Mouse (Mus musculus): ENCODE data around the gene Fhad1. TPM values are rescaled to one million over a fixed set of nuclear protein-coding genes. Genes with fewer than 3 reads are reported as not detected.
"Not testable (repeated sequence)": the region's sequence is repeated elsewhere in the genome, so short reads cannot be mapped to it uniquely, and the experiment has no call there.

Fhad1 gene
- polyA plus RNA-seq, 1 experiment from 2014 or later = 5.9 TPM

GRCm38 (mm10) chr4:142026965-142027364, 12.1 kb upstream of the Fhad1 start:
- H3K9me3 ChIP-seq = peaks cover 3% of the 10 kb centered on the region; the same call in 1 of the 2 replicates
- WGBS = 85% methylated on average over 2 of the region's 2 CpGs

GRCm38 (mm10) chr4:142024536-142024935, 9.7 kb upstream of the Fhad1 start:
- no peak overlapping the region for H3K4me3 ChIP-seq
- H3K9me3 ChIP-seq = peaks cover 3% of the 10 kb centered on the region; the same call in 1 of the 2 replicates
- H3K4me2 ChIP-seq = no peak overlapping the region
- no peak overlapping the region for H3K9ac ChIP-seq
- WGBS = 94% methylated on average over 2 of the region's 2 CpGs
- no peaks in the 10 kb centered on the region for H3K27me3 ChIP-seq
- H3K27ac ChIP-seq = no peak overlapping the region
- H3K4me1 ChIP-seq (replicated peaks) = no peaks in the 10 kb centered on the region
- no peaks in the 10 kb centered on the region for H3K36me3 ChIP-seq
- no peak for ATAC-seq (ENCODE audit: low FRiP score)

More at GRCm38 (mm10) chr4:142026965-142027364, 12.1 kb upstream of the Fhad1 start:
- Histone ChIP-seq H3K4me3 (no peak overlapping the region), H3K36me3 (no peaks in the 10 kb centered on the region), H3K4me1 (replicated peaks) (no peaks in the 10 kb centered on the region), H3K27ac (no peak overlapping the region), H3K4me2 (no peak overlapping the region), H3K27me3 (no peaks in the 10 kb centered on the region), H3K9ac (no peak overlapping the region)
- no peak for ATAC-seq (ENCODE audit: low FRiP score)

DNA sequence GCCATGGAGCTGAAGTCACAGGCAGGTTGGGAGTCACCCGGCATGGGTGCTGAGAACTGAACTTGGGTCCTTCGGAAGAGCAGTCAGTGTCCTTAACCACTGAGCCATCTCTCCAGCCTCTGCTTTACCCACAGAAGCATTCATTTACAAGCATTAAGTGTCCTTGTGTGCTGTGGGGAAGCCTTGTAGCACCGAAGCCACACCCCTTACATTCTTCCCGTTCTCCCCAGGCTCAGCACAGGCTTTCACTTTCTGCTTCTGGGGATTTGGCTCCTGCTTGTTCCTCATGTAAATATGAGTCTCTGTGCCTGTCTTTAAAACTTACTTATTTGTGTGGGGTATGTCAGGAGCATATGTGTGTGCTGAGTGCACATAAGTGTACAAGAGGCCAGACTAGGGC, 8.3 kb upstream of the Fhad1 start:
- no peak overlapping the region for H3K27ac ChIP-seq
- no peaks in the 10 kb centered on the region for H3K27me3 ChIP-seq
- ATAC-seq (ENCODE audit: low FRiP score) = no peak
- H3K4me3 ChIP-seq = no peak overlapping the region
- H3K36me3 ChIP-seq = no peaks in the 10 kb centered on the region
- H3K9ac ChIP-seq = no peak overlapping the region
- H3K4me1 ChIP-seq (replicated peaks) = no peaks in the 10 kb centered on the region
- no peak overlapping the region for H3K4me2 ChIP-seq
- WGBS = 77% methylated on average over 4 of the region's 4 CpGs
- peaks cover 3% of the 10 kb centered on the region; the same call in 1 of the 2 replicates for H3K9me3 ChIP-seq

DNA sequence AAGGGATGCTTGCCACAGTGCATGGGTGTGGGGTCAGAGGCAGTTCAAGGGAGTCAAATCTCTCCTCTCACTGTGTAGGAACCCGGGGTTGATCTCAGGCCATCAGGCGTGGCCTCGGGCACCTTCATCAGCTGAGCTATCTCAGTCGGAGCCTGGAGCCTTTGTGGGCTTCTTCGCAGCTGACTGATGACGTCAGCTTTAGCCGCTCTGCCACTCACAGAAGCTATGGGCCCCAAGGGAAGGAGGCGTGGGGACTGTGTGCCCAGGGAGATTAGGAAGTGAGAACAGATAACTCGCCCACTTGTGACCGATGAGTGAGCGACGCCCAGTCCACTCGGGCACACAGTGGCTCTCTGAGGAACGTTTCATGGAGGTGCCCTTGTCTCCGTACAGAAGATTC, 2.8 kb upstream of the Fhad1 start:
- no peak overlapping the region for H3K9ac ChIP-seq

GRCm38 (mm10) chr4:142011236-142011635, 3.6 kb downstream of the Fhad1 start:
- Histone ChIP-seq H3K27me3 (peaks cover 21% of the 10 kb centered on the region), H3K4me1 (replicated peaks) (peaks cover 20% of the 10 kb centered on the region), H3K27ac (no peak overlapping the region), H3K9ac (no peak overlapping the region), H3K4me3 (no peak overlapping the region), H3K36me3 (no peaks in the 10 kb centered on the region), H3K4me2 (no peak overlapping the region), H3K9me3 (no peaks in the 10 kb centered on the region)
- no peak for ATAC-seq (ENCODE audit: low FRiP score)
- 93% methylated on average over 13 of the region's 13 CpGs for WGBS

More for the DNA sequence above, 2.8 kb upstream of the Fhad1 start:
- H3K36me3 ChIP-seq = no peaks in the 10 kb centered on the region
- H3K9me3 ChIP-seq = no peaks in the 10 kb centered on the region
- no peak overlapping the region for H3K4me3 ChIP-seq
- 64% methylated on average over 15 of the region's 15 CpGs for WGBS
- no peak for ATAC-seq (ENCODE audit: low FRiP score)
- H3K27ac ChIP-seq = no peak overlapping the region
- H3K27me3 ChIP-seq = peaks cover 31% of the 10 kb centered on the region
- H3K4me2 ChIP-seq = no peak overlapping the region
- H3K4me1 ChIP-seq (replicated peaks) = peaks cover 20% of the 10 kb centered on the region

DNA sequence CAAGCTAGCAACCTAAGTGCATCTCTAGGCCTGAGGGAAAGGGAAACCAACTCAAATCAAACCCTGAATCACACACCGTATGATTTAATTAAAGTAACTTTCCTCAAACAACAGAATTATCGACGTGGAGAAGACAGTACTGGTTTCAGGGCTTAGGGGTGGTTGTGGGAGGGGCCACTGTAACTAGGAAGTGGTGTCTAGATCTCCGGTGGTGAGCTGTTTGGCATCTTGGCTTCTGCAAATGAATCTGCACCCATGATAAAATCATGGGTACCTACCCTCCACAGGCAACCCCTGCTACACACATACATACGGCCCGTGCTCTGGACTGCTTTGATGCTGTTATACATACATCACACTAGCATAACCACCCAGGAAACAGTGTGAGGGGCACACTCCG, 4.4 kb downstream of the Fhad1 start:
- H3K27ac ChIP-seq = no peak overlapping the region
- no peak overlapping the region for H3K9ac ChIP-seq
- peaks cover 16% of the 10 kb centered on the region for H3K4me1 ChIP-seq (replicated peaks)
- no peaks in the 10 kb centered on the region for H3K9me3 ChIP-seq
- ATAC-seq (ENCODE audit: low FRiP score) = no peak
- 81% methylated on average over 7 of the region's 7 CpGs for WGBS
- peaks cover 18% of the 10 kb centered on the region for H3K27me3 ChIP-seq
- no peak overlapping the region for H3K4me2 ChIP-seq
- H3K4me3 ChIP-seq = no peak overlapping the region
- no peaks in the 10 kb centered on the region for H3K36me3 ChIP-seq

DNA sequence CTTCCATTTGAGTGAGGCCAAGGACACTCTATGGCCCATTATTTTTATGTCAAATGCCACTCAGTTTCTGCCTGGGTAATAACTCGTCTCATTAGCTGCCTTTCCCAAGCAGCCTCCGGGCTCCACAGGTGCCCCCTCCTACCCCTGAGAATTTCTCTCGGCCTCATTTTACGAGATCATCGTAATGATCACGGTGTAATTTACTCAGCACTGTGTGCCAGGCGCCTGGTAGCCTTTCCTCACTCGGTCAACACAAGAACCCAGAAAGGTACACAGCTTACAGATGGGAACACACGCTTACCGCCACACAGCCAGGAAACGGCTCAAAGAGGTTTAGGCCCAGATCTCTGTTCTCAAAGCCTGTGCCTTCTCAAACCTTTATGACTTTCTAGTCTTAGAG, 6.7 kb downstream of the Fhad1 start:
- H3K27ac ChIP-seq = no peak overlapping the region
- peaks cover 4% of the 10 kb centered on the region; the same call in 1 of the 2 replicates for H3K27me3 ChIP-seq
- 83% methylated on average over 11 of the region's 11 CpGs for WGBS
- no peak overlapping the region for H3K4me2 ChIP-seq
- H3K9ac ChIP-seq = no peak overlapping the region
- H3K4me3 ChIP-seq = no peak overlapping the region
- no peaks in the 10 kb centered on the region for H3K9me3 ChIP-seq
- H3K36me3 ChIP-seq = no peaks in the 10 kb centered on the region
- 0 out of 2 replicates have a peak, but pooled peaks cover 4% of the 10 kb centered on the region for H3K4me1 ChIP-seq (replicated peaks)
- ATAC-seq (ENCODE audit: low FRiP score) = no peak

DNA sequence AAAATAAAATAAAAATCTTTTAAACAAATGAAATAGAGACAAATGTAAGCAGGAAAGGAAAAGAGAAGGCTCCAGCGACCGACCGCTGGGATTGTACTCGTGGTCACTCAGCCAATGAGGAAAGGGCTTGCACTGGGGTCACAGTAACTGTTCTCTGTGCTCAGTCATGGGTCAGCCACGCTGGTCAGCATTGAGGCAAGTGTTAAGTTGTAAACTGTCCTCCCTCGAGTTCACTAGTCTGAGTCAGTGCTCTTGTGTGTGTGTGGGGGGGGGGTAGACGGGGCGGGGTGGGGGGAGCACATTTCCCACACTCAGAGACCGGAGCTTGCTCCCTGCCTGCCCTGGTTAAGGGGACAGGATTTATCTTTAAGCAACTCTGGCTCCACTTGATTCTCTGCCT, 14.3 kb downstream of the Fhad1 start:
- 70% methylated on average over 9 of the region's 9 CpGs for WGBS
- no peak for ATAC-seq (ENCODE audit: low FRiP score)

DNA sequence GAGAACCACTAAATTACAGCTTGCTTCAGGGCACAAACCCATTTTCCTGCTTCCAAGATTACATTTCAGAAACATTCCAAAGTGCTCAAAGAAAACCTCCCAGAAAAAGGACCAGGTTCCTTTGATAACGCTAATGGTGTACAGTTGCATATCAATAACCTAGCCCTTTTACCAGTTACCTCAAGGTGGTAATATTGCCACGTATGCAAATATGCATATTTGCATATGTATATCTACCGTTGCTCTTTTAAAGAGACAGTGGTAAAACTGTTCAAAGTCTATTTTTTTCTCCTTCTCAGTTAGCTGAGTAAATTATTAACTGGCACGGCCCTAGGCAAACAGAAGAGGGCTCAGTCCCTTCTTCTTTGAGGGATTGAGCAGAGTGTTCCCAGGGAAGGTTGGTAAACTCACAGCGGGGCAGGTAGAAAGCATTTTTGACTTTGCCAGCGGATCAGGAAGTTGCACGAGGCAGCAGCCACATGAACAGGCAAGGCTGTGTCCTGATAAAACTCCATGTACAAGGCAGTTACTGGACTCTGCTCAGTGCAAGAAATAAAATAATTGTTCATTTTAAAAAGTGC, 15.3 kb downstream of the Fhad1 start:
- ATAC-seq (ENCODE audit: low FRiP score) = no peak
- no peak overlapping the region for H3K9ac ChIP-seq
- no peak overlapping the region for H3K4me3 ChIP-seq
- peaks cover 7% of the 10 kb centered on the region for H3K4me1 ChIP-seq (replicated peaks)
- 56% methylated on average over 7 of the region's 7 CpGs for WGBS
- H3K36me3 ChIP-seq = no peaks in the 10 kb centered on the region
- no peak overlapping the region for H3K4me2 ChIP-seq
- no peaks in the 10 kb centered on the region for H3K9me3 ChIP-seq
- no peak overlapping the region for H3K27ac ChIP-seq
- H3K27me3 ChIP-seq = no peaks in the 10 kb centered on the region

More for the DNA sequence above, 14.3 kb downstream of the Fhad1 start:
- H3K4me3 ChIP-seq = no peak overlapping the region
- H3K9ac ChIP-seq = no peak overlapping the region
- no peak overlapping the region for H3K4me2 ChIP-seq
- no peaks in the 10 kb centered on the region for H3K9me3 ChIP-seq
- H3K27me3 ChIP-seq = no peaks in the 10 kb centered on the region
- no peak overlapping the region for H3K27ac ChIP-seq
- H3K36me3 ChIP-seq = no peaks in the 10 kb centered on the region
- peaks cover 7% of the 10 kb centered on the region for H3K4me1 ChIP-seq (replicated peaks)

GRCm38 (mm10) chr4:141998282-141998821, 16.5 kb downstream of the Fhad1 start:
- Histone ChIP-seq H3K36me3 (no peaks in the 10 kb centered on the region), H3K4me3 (peak overlapping the region; percentile 41), H3K4me1 (replicated peaks) (peaks cover 7% of the 10 kb centered on the region), H3K27ac (no peak overlapping the region; the same call in 1 of the 2 replicates), H3K9me3 (no peaks in the 10 kb centered on the region), H3K27me3 (no peaks in the 10 kb centered on the region), H3K4me2 (peak overlapping the region; percentile 50), H3K9ac (peak overlapping the region; percentile 36; the same call in 1 of the 2 replicates)
- 25% methylated on average over 11 of the region's 11 CpGs for WGBS
- peak; percentile 91 for ATAC-seq (ENCODE audit: low FRiP score)

DNA sequence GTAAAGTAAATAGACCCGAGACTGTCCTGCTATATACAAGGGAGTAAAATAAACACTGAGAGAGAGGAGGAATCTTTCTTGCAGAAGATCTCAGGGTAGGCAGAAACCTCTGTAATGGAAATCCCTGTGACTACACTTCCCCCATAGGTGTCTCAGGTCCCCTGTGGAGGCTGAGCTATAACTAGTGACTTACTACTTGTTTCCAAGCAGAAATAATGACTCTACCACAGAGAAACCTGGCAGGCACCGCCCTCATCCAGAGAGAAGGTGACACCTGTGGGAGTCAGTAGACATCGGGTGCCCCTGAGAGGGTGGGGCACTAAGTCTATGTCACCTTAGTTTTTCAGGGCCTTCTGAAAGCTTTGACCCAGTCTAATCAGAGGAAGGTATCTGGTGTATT, 18.0 kb downstream of the Fhad1 start:
- no peak overlapping the region for H3K9ac ChIP-seq
- H3K27me3 ChIP-seq = no peaks in the 10 kb centered on the region
- H3K4me1 ChIP-seq (replicated peaks) = peaks cover 7% of the 10 kb centered on the region
- no peaks in the 10 kb centered on the region for H3K9me3 ChIP-seq
- H3K4me2 ChIP-seq = no peak overlapping the region
- WGBS = 89% methylated on average over 3 of the region's 3 CpGs
- no peaks in the 10 kb centered on the region for H3K36me3 ChIP-seq
- no peak overlapping the region for H3K4me3 ChIP-seq
- no peak overlapping the region for H3K27ac ChIP-seq
- ATAC-seq (ENCODE audit: low FRiP score) = no peak

GRCm38 (mm10) chr4:141996086-141996485, 18.8 kb downstream of the Fhad1 start:
- Histone ChIP-seq H3K4me1 (replicated peaks) (peaks cover 7% of the 10 kb centered on the region), H3K4me3 (no peak overlapping the region), H3K9ac (no peak overlapping the region), H3K27me3 (no peaks in the 10 kb centered on the region), H3K27ac (no peak overlapping the region), H3K4me2 (no peak overlapping the region), H3K9me3 (no peaks in the 10 kb centered on the region), H3K36me3 (no peaks in the 10 kb centered on the region)
- WGBS = 66% methylated on average over 7 of the region's 7 CpGs
- no peak for ATAC-seq (ENCODE audit: low FRiP score)

DNA sequence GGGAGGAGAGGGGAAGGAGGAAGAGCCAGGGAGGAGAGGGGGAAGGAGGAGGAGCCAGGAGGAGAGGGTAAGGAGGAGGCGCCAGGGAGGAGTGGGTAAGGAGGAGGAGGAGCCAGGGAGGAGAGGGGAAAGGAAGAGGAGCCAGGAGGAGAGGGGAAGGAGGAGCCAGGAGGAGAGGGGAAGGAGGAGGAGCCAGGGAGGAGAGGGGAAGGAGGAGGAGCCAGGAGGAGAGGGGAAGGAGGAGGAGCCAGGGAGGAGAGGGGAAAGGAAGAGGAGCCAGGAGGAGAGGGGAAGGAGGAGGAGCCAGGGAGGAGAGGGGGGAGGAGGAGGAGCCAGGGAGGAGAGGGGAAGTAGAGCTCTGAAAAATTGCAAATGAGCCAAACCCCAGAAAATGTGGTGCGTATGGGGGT, 20.8 kb downstream of the Fhad1 start:
- not testable (repeated sequence) for H3K9me3 ChIP-seq; H3K27ac ChIP-seq; H3K4me3 ChIP-seq; H3K4me2 ChIP-seq; H3K27me3 ChIP-seq; H3K4me1 ChIP-seq (replicated peaks); H3K9ac ChIP-seq; ATAC-seq (ENCODE audit: low FRiP score); H3K36me3 ChIP-seq
- WGBS = 46% methylated on average over 2 of the region's 2 CpGs
